Mouse (Mus musculus): ENCODE measurements around the gene Mcrip2.

GRCm38 (mm10) chr17:25895891-25896290 lies 27.3 kb upstream of the Mcrip2 start:
- TF ChIP-seq CTCF (IDR thresholded peaks at IDR 0.05; ENCODE audit: borderline replicate concordance, control insufficient read depth, extremely low read depth, insufficient read depth, low read length, poor library complexity) (no peak), POLR2A (IDR thresholded peaks at IDR 0.05; ENCODE audit: control insufficient read depth, extremely low read depth, insufficient read depth, low read length, poor library complexity) (no peak)
